Mouse (Mus musculus) G1E (cell line): Measurements from ENCODE around the gene Nfkb1.

Source experiments
- CTCF ChIP-seq: IDR thresholded peaks from 2 replicates; pipeline ENCODE4 v1.5.1; 2012; ENCODE audit warnings: low read depth, low read length, inconsistent platforms, mixed read lengths
- GATA1 ChIP-seq: IDR thresholded peaks from 2 replicates; pipeline ENCODE4 v1.6.1; 2012; ENCODE audit warnings: borderline replicate concordance, low read length, inconsistent platforms, mixed read lengths
- GATA2 ChIP-seq: IDR thresholded peaks from 2 replicates; pipeline ENCODE4 v1.6.1; 2012; ENCODE audit warnings: low read depth, low read length, inconsistent platforms, borderline replicate concordance
- POLR2AphosphoS5 ChIP-seq: IDR thresholded peaks from 2 replicates; pipeline ENCODE4 v1.6.1; 2012; ENCODE audit warnings: low read depth, low read length, inconsistent platforms; ENCODE audit not compliant: insufficient replicate concordance
- TAL1 ChIP-seq: conservative IDR thresholded peaks from 2 replicates; pipeline ENCODE4 v1.6.1; 2012; ENCODE audit warnings: low read depth, low read length, inconsistent platforms, mixed read lengths

GRCm38 (mm10) chr3:135640856-135641622 lies 50.3 kb downstream of the Nfkb1 start:
- no peak for TF ChIP-seq CTCF
- no peak for TF ChIP-seq GATA1
- TF ChIP-seq TAL1, result no peak
- no peak for TF ChIP-seq POLR2AphosphoS5
- no peak for TF ChIP-seq GATA2
